Mouse (Mus musculus): Measurements from ENCODE around the gene Ms4a15.

Gene Ms4a15

GRCm38 (mm10) chr19:10972660-10973059, 20.4 kb downstream of the Ms4a15 start:
- in situ Hi-C loops (cut with MboI; ENCODE audit: low pct_unique_long_range_greater_than_20kb in 1 of 2, low sequenced_read_pairs in 2 of 2, unreplicated experiment in 1 of 2) = no loop called here

GRCm38 (mm10) chr19:10970457-10970856, 22.6 kb downstream of the Ms4a15 start:
- in situ Hi-C loops (cut with MboI; ENCODE audit: low pct_unique_long_range_greater_than_20kb in 1 of 2, low sequenced_read_pairs in 2 of 2, unreplicated experiment in 1 of 2) = no loop called here

- in situ Hi-C loops (cut with MboI; ENCODE audit: low pct_unique_long_range_greater_than_20kb in 1 of 2, low sequenced_read_pairs in 2 of 2, unreplicated experiment in 1 of 2) = no loop called here
These were observed 24.5 kb downstream of the Ms4a15 start for GRCm38 (mm10) chr19:10968578-10968977.

- in situ Hi-C loops (cut with MboI; ENCODE audit: low pct_unique_long_range_greater_than_20kb in 1 of 2, low sequenced_read_pairs in 2 of 2, unreplicated experiment in 1 of 2) = no loop called here
These were observed 27.3 kb downstream of the Ms4a15 start for GRCm38 (mm10) chr19:10965721-10966120.

GRCm38 (mm10) chr19:10959978-10960346, 33.1 kb downstream of the Ms4a15 start:
- in situ Hi-C loops (cut with MboI; ENCODE audit: low pct_unique_long_range_greater_than_20kb in 1 of 2, low sequenced_read_pairs in 2 of 2, unreplicated experiment in 1 of 2) = loop anchor here in 1 of 2 experiments (10.0 kb wide), 1 partner anchor 245 kb away; no protein-coding TSS in a partner anchor

- in situ Hi-C loops (cut with MboI; ENCODE audit: low pct_unique_long_range_greater_than_20kb in 1 of 2, low sequenced_read_pairs in 2 of 2, unreplicated experiment in 1 of 2) = loop anchor here in 1 of 2 experiments (10.0 kb wide), 1 partner anchor 245 kb away; no protein-coding TSS in a partner anchor
These were observed 33.7 kb downstream of the Ms4a15 start for GRCm38 (mm10) chr19:10959085-10959977.

- in situ Hi-C loops (cut with MboI; ENCODE audit: low pct_unique_long_range_greater_than_20kb in 1 of 2, low sequenced_read_pairs in 2 of 2, unreplicated experiment in 1 of 2) = loop anchor here in 1 of 2 experiments (10.0 kb wide), 1 partner anchor 237 kb away; no protein-coding TSS in a partner anchor
These were observed 40.8 kb downstream of the Ms4a15 start for GRCm38 (mm10) chr19:10952021-10952939.

- in situ Hi-C loops (cut with MboI; ENCODE audit: low pct_unique_long_range_greater_than_20kb in 1 of 2, low sequenced_read_pairs in 2 of 2, unreplicated experiment in 1 of 2) = no loop called here
These were observed 43.5 kb downstream of the Ms4a15 start for GRCm38 (mm10) chr19:10949558-10949957.

GRCm38 (mm10) chr19:10949112-10949511, 43.9 kb downstream of the Ms4a15 start, which contains the start of gene Ccdc86:
Gene Ccdc86 (minus strand): TSS chr19:10949266.
- in situ Hi-C loops (cut with MboI; ENCODE audit: low pct_unique_long_range_greater_than_20kb in 1 of 2, low sequenced_read_pairs in 2 of 2, unreplicated experiment in 1 of 2) = no loop called here

GRCm38 (mm10) chr19:10948416-10948815, 44.6 kb downstream of the Ms4a15 start:
- in situ Hi-C loops (cut with MboI; ENCODE audit: low pct_unique_long_range_greater_than_20kb in 1 of 2, low sequenced_read_pairs in 2 of 2, unreplicated experiment in 1 of 2) = no loop called here

- in situ Hi-C loops (cut with MboI; ENCODE audit: low pct_unique_long_range_greater_than_20kb in 1 of 2, low sequenced_read_pairs in 2 of 2, unreplicated experiment in 1 of 2) = no loop called here
These were observed 45.8 kb downstream of the Ms4a15 start for GRCm38 (mm10) chr19:10947219-10947618.

GRCm38 (mm10) chr19:10946506-10946905, 46.5 kb downstream of the Ms4a15 start:
- in situ Hi-C loops (cut with MboI; ENCODE audit: low pct_unique_long_range_greater_than_20kb in 1 of 2, low sequenced_read_pairs in 2 of 2, unreplicated experiment in 1 of 2) = no loop called here

- in situ Hi-C loops (cut with MboI; ENCODE audit: low pct_unique_long_range_greater_than_20kb in 1 of 2, low sequenced_read_pairs in 2 of 2, unreplicated experiment in 1 of 2) = no loop called here
These were observed 49.1 kb downstream of the Ms4a15 start for GRCm38 (mm10) chr19:10943955-10944354.

GRCm38 (mm10) chr19:10940801-10941457, 52.1 kb downstream of the Ms4a15 start:
- in situ Hi-C loops (cut with MboI; ENCODE audit: low pct_unique_long_range_greater_than_20kb in 1 of 2, low sequenced_read_pairs in 2 of 2, unreplicated experiment in 1 of 2) = no loop called here

GRCm38 (mm10) chr19:10940097-10940800, 52.8 kb downstream of the Ms4a15 start:
- in situ Hi-C loops (cut with MboI; ENCODE audit: low pct_unique_long_range_greater_than_20kb in 1 of 2, low sequenced_read_pairs in 2 of 2, unreplicated experiment in 1 of 2) = no loop called here

GRCm38 (mm10) chr19:10938771-10939170, 54.3 kb downstream of the Ms4a15 start:
- in situ Hi-C loops (cut with MboI; ENCODE audit: low pct_unique_long_range_greater_than_20kb in 1 of 2, low sequenced_read_pairs in 2 of 2, unreplicated experiment in 1 of 2) = loop anchor here in 1 of 2 experiments (5.0 kb wide), 1 partner anchor 39 kb away; no protein-coding TSS in a partner anchor

GRCm38 (mm10) chr19:10937110-10937563, 55.9 kb downstream of the Ms4a15 start, which contains the start of gene Ptgdr2:
Gene Ptgdr2 (plus strand): TSS chr19:10937160.
- in situ Hi-C loops (cut with MboI; ENCODE audit: low pct_unique_long_range_greater_than_20kb in 1 of 2, low sequenced_read_pairs in 2 of 2, unreplicated experiment in 1 of 2) = loop anchor here in 1 of 2 experiments (5.0 kb wide), 1 partner anchor 40 kb away; no protein-coding TSS in a partner anchor

All from mouse embryonic stem cell (cell line).